Mouse (Mus musculus) B cell, adult 62 days (primary cell): ENCODE data around the gene Tmem41a. TPM values are rescaled to one million over a fixed set of nuclear protein-coding genes. Genes with fewer than 3 reads are reported as not detected.

Source experiments
- total RNA-seq: library from RNA; stranded (reverse); gene quantifications from 4 replicates; pipeline ENCODE4 v1.2.4, GENCODE M21; 2023

Gene Tmem41a
- total RNA-seq, result 7.0 to 8.7 TPM (median 8.0 TPM) in 4 replicates

GRCm38 (mm10) chr16:21946761-21947715 is at the start of gene Tmem41a:
Tmem41a (minus strand) TSS chr16:21947552.

GRCm38 (mm10) chr16:21995304-21995703 is 48.0 kb upstream of the Tmem41a start, which contains the start of gene Liph:
Liph (minus strand) TSS chr16:21995663.

Other genes starting within 250 kb of the Tmem41a start
- gene Ehhadh, start 159.7 kb downstream of the Tmem41a start, total RNA-seq, result 2.4 to 3.0 TPM (median 2.6 TPM) in 4 replicates
- gene Map3k13, start 153.2 kb downstream of the Tmem41a start, total RNA-seq, result 0.56 to 0.92 TPM (median 0.66 TPM) in 4 replicates
- gene Liph, start 48.1 kb upstream of the Tmem41a start, total RNA-seq, result 0.27 to 0.53 TPM (median 0.36 TPM) in 3 of 4 replicates, not detected in the other
- 118 to 138 TPM (median 127 TPM) in 4 replicates for gene Senp2, start 61.9 kb upstream of the Tmem41a start, total RNA-seq
- gene Igf2bp2, start 215.7 kb upstream of the Tmem41a start, total RNA-seq, result not detected in 4 replicates